Mouse (Mus musculus) hindlimb bud, embryonic 11.5 days (tissue): ENCODE measurements around the gene Magea8.
"Not testable (repeated sequence)": the region's sequence is repeated elsewhere in the genome, so short reads cannot be mapped to it uniquely, and the experiment has no call there.

Source experiments
- DNase-seq: peaks from one replicate; pipeline ENCODE4 v3.0.0-alpha.2; 2012; ENCODE audit warnings: low read depth, low spot score; ENCODE audit errors: extremely low spot score

The Magea8 gene

GRCm38 (mm10) chrX:154995750-154996149, at the start of gene Magea8:
Gene Magea8 (minus strand): TSS chrX:154995850.
- not testable (repeated sequence) for DNase-seq

- not testable (repeated sequence) for DNase-seq
Observed at GRCm38 (mm10) chrX:154949405-154949804, 46.2 kb downstream of the Magea8 start, which contains the start of gene Magea3. Gene Magea3 (minus strand): TSS chrX:154949505.

GRCm38 (mm10) chrX:154935887-154936286, 59.8 kb downstream of the Magea8 start, which contains the start of gene Magea6:
Gene Magea6 (minus strand): TSS chrX:154935987.
- not testable (repeated sequence) for DNase-seq
